Mouse (Mus musculus): Measurements from ENCODE around the gene Skil. TPM values are rescaled to one million over a fixed set of nuclear protein-coding genes. Genes with fewer than 3 reads are reported as not detected.

Gene Skil
- total and polyA plus RNA-seq, 2 experiments from 2014 or later: 22.7 to 51.3 TPM

GRCm38 (mm10) chr3:31156126-31156525 lies 61.3 kb downstream of the Skil start:
- WGBS: 46% methylated on average over 3 of the region's 3 CpGs
- no peak for ATAC-seq

DNA sequence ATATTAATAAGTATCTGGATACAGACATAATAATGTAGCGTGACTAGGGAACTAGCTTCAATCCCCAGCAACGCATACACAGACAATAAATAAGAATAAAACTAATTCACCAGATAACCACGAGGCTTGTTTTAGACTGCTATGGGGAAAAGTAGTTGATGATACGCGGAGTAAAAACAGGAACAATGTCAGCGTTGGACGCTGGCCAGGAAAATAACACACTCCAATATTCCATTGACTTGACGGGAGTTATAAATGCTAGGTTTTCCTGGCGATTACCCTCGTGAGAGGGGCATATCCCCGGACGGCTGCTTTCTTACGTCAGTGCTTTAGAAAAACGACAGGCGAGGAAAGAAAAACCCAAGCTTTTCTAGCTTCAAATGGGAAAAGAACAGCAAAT lies 62.9 kb downstream of the Skil start:
- Histone ChIP-seq H3K4me2 (ENCODE audit: low read depth) (no peak overlapping the region), H3K27ac (ENCODE audit: low read depth, low read length) (no peak overlapping the region), H3K36me3 (ENCODE audit: insufficient read depth) (no peaks in the 10 kb centered on the region), H3K4me3 (ENCODE audit: low read depth, low read length) (no peak overlapping the region), H3K9ac (no peak overlapping the region), H3K4me1 (ENCODE audit: insufficient read depth) (no peaks in the 10 kb centered on the region), H3K27me3 (ENCODE audit: insufficient read depth, low read length) (no peaks in the 10 kb centered on the region), H3K9me3 (ENCODE audit: low read length) (no peaks in the 10 kb centered on the region)
- ATAC-seq: no peak
- no peak for TF ChIP-seq CTCF (IDR thresholded peaks at IDR 0.05; ENCODE audit: low read depth)
- 71% methylated on average over 15 of the region's 15 CpGs for WGBS
- DNase-seq: no peak

More at GRCm38 (mm10) chr3:31156126-31156525, 61.3 kb downstream of the Skil start:
- DNase-seq: no peak
- H3K36me3 ChIP-seq (ENCODE audit: insufficient read depth): no peaks in the 10 kb centered on the region
- H3K27me3 ChIP-seq (ENCODE audit: insufficient read depth, low read length): no peaks in the 10 kb centered on the region
- H3K4me3 ChIP-seq (ENCODE audit: low read depth, low read length): no peak overlapping the region
- no peak overlapping the region for H3K4me2 ChIP-seq (ENCODE audit: low read depth)
- no peak overlapping the region for H3K9ac ChIP-seq
- H3K4me1 ChIP-seq (ENCODE audit: insufficient read depth): no peaks in the 10 kb centered on the region
- H3K27ac ChIP-seq (ENCODE audit: low read depth, low read length): no peak overlapping the region
- no peaks in the 10 kb centered on the region for H3K9me3 ChIP-seq (ENCODE audit: low read length)
- no peak for TF ChIP-seq CTCF (IDR thresholded peaks at IDR 0.05; ENCODE audit: low read depth)

DNA sequence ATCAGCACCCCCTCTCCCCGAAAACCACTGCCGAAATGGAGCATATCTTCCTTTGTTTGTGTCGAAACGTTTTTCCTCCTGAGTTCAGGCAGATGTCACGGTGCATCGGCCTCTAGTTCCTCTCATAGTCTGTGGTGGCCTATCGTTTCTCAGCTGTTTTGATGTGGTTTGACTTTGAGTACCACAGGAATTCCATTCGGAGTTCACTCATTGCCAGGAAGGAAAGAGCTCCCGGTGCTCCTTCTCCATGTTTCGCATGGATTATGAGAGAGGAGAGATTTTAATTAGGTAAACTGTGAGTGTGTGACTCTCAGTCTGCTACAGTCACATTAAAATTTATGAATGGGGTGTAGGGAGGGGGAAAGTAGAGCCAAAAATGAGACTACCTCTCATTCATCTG lies 65.2 kb downstream of the Skil start:
- no peaks in the 10 kb centered on the region for H3K9me3 ChIP-seq (ENCODE audit: low read length)
- 70% methylated on average over 10 of the region's 10 CpGs for WGBS
- H3K4me1 ChIP-seq (ENCODE audit: insufficient read depth): no peaks in the 10 kb centered on the region
- H3K27me3 ChIP-seq (ENCODE audit: insufficient read depth, low read length): no peaks in the 10 kb centered on the region
- no peak overlapping the region for H3K4me3 ChIP-seq (ENCODE audit: low read depth, low read length)
- H3K4me2 ChIP-seq (ENCODE audit: low read depth): no peak overlapping the region
- H3K27ac ChIP-seq (ENCODE audit: low read depth, low read length): no peak overlapping the region
- no peaks in the 10 kb centered on the region for H3K36me3 ChIP-seq (ENCODE audit: insufficient read depth)
- no peak overlapping the region for H3K9ac ChIP-seq
- DNase-seq: no peak
- ATAC-seq: no peak
- TF ChIP-seq CTCF (IDR thresholded peaks at IDR 0.05; ENCODE audit: low read depth): no peak

DNA sequence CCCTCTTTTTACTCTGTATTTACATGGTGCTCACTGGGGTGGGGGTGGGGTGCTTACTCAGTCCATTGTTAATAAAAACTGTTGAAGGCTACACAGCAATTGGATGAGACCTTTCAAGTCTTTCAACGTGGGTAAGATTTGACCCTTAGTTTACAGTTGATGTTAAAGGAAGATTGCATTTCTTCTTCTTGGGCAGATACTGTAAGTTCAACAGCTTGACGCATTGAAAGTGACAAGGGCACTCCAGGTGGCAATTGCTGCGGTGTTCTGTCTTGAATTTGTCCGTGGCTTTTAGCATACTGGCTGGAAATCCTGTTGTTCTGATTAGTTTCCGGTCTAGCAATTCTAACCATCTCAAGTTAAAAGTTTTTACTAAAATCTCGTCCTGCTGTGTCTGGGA lies 66.5 kb downstream of the Skil start:
- DNase-seq: no peak
- H3K4me1 ChIP-seq (ENCODE audit: insufficient read depth): no peaks in the 10 kb centered on the region

DNA sequence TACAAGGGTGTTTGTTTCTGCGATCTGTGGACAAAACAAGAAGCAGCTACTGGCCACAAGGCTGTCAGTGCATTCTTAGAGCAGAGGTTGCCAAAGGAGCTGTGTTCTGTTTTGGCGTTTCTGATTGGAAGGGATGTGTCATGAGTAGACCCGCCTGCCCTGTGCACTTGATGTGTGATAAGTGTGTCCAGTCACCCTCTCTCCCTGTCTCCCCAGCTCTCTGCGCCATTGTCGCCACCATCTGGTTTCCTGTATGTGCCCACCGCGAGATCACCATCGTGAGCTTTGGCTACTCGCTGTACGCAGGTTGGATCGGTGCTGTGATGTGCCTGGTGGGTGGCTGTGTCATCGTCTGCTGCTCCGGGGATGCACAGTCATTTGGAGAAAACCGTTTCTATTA lies 68.0 kb downstream of the Skil start:
- no peak for TF ChIP-seq CTCF (IDR thresholded peaks at IDR 0.05; ENCODE audit: low read depth)
- 94% methylated on average over 14 of the region's 14 CpGs for WGBS
- no peak for ATAC-seq
- no peak overlapping the region for H3K4me3 ChIP-seq (ENCODE audit: low read depth, low read length)
- no peak overlapping the region for H3K27ac ChIP-seq (ENCODE audit: low read depth, low read length)
- no peaks in the 10 kb centered on the region for H3K27me3 ChIP-seq (ENCODE audit: insufficient read depth, low read length)
- H3K4me1 ChIP-seq (ENCODE audit: insufficient read depth): no peaks in the 10 kb centered on the region
- no peaks in the 10 kb centered on the region for H3K36me3 ChIP-seq (ENCODE audit: insufficient read depth)
- H3K4me2 ChIP-seq (ENCODE audit: low read depth): no peak overlapping the region
- DNase-seq: no peak
- H3K9ac ChIP-seq: no peak overlapping the region
- H3K9me3 ChIP-seq (ENCODE audit: low read length): no peaks in the 10 kb centered on the region

More for the DNA sequence above, 66.5 kb downstream of the Skil start:
- H3K36me3 ChIP-seq (ENCODE audit: insufficient read depth): no peaks in the 10 kb centered on the region
- no peaks in the 10 kb centered on the region for H3K27me3 ChIP-seq (ENCODE audit: insufficient read depth, low read length)
- no peak overlapping the region for H3K27ac ChIP-seq (ENCODE audit: low read depth, low read length)
- 25% methylated on average over 6 of the region's 6 CpGs for whole genome bisulfite sequencing
- no peaks in the 10 kb centered on the region for H3K9me3 ChIP-seq (ENCODE audit: low read length)
- no peak overlapping the region for H3K4me3 ChIP-seq (ENCODE audit: low read depth, low read length)
- no peak overlapping the region for H3K4me2 ChIP-seq (ENCODE audit: low read depth)
- no peak overlapping the region for H3K9ac ChIP-seq
- ATAC-seq: no peak
- no peak for TF ChIP-seq CTCF (IDR thresholded peaks at IDR 0.05; ENCODE audit: low read depth)

GRCm38 (mm10) chr3:31165803-31166202 lies 70.9 kb downstream of the Skil start:
- Histone ChIP-seq H3K27me3 (ENCODE audit: insufficient read depth, low read length) (no peaks in the 10 kb centered on the region), H3K4me3 (ENCODE audit: low read depth, low read length) (no peak overlapping the region), H3K4me2 (ENCODE audit: low read depth) (0 out of 2 replicates have a peak overlapping the region, but pooled peaks have one; percentile 6), H3K36me3 (ENCODE audit: insufficient read depth) (no peaks in the 10 kb centered on the region), H3K27ac (ENCODE audit: low read depth, low read length) (no peak overlapping the region), H3K9me3 (ENCODE audit: low read length) (no peaks in the 10 kb centered on the region), H3K4me1 (ENCODE audit: insufficient read depth) (no peaks in the 10 kb centered on the region), H3K9ac (no peak overlapping the region)
- DNase-seq: no peak
- TF ChIP-seq CTCF (IDR thresholded peaks at IDR 0.05; ENCODE audit: low read depth): no peak
- WGBS: 32% methylated on average over 3 of the region's 3 CpGs
- ATAC-seq: peak; percentile 50; the same call in 1 of the 2 replicates

GRCm38 (mm10) chr3:31166365-31166871 lies 71.6 kb downstream of the Skil start:
- DNase-seq (peak; percentile 25), ATAC-seq (peak; percentile 89)
- H3K4me2 ChIP-seq (ENCODE audit: low read depth): 0 out of 2 replicates have a peak overlapping the region, but pooled peaks have one; percentile 6
- H3K27ac ChIP-seq (ENCODE audit: low read depth, low read length): no peak overlapping the region
- no peak for TF ChIP-seq CTCF (IDR thresholded peaks at IDR 0.05; ENCODE audit: low read depth)
- no peaks in the 10 kb centered on the region for H3K27me3 ChIP-seq (ENCODE audit: insufficient read depth, low read length)
- no peaks in the 10 kb centered on the region for H3K4me1 ChIP-seq (ENCODE audit: insufficient read depth)
- H3K4me3 ChIP-seq (ENCODE audit: low read depth, low read length): no peak overlapping the region
- no peak overlapping the region for H3K9ac ChIP-seq
- WGBS: 13% methylated on average over 12 of the region's 12 CpGs
- H3K9me3 ChIP-seq (ENCODE audit: low read length): no peaks in the 10 kb centered on the region
- H3K36me3 ChIP-seq (ENCODE audit: insufficient read depth): no peaks in the 10 kb centered on the region

Other genes with a start within 250 kb of the Skil start
- gene Gpr160, start 239.1 kb upstream of the Skil start, total RNA-seq (2014; rRNA removed): 0.08 and 1.5 TPM in 2 replicates
- gene Gpr160, start 239.1 kb upstream of the Skil start, polyA plus RNA-seq (2015; fragmentation: Nextera tagmentation; extraction: Ambion mirVana): 1.5 and 3.1 TPM in 2 replicates
- 19.8 and 26.2 TPM in 2 replicates for gene Phc3, start 125.6 kb upstream of the Skil start, total RNA-seq (2014; rRNA removed)
- 3.4 and 6.0 TPM in 2 replicates for gene Phc3, start 125.6 kb upstream of the Skil start, polyA plus RNA-seq (2015; fragmentation: Nextera tagmentation; extraction: Ambion mirVana)
- 37.6 and 41.6 TPM in 2 replicates for gene Prkci, start 99.3 kb upstream of the Skil start, total RNA-seq (2014; rRNA removed)
- 13.6 and 19.5 TPM in 2 replicates for gene Prkci, start 99.3 kb upstream of the Skil start, polyA plus RNA-seq (2015; fragmentation: Nextera tagmentation; extraction: Ambion mirVana)
- 29.0 and 51.6 TPM in 2 replicates for gene Cldn11, start 54.9 kb downstream of the Skil start, total RNA-seq (2014; rRNA removed)
- gene Cldn11, start 54.9 kb downstream of the Skil start, polyA plus RNA-seq (2015; fragmentation: Nextera tagmentation; extraction: Ambion mirVana): 44.2 and 60.9 TPM in 2 replicates
- 12.7 and 20.3 TPM in 2 replicates for gene Slc7a14, start 215.3 kb downstream of the Skil start, total RNA-seq (2014; rRNA removed)
- 3.2 and 5.7 TPM in 2 replicates for gene Slc7a14, start 215.3 kb downstream of the Skil start, polyA plus RNA-seq (2015; fragmentation: Nextera tagmentation; extraction: Ambion mirVana)